Mouse (Mus musculus) testis, adult 2 months (tissue): ENCODE measurements around the gene Slc10a7.

Experiments
- CTCF ChIP-seq: fragments of 200-500 bp; IDR thresholded peaks from 2 replicates; pipeline ENCODE4 v1.5.1; 2012; ENCODE audit warnings: low read depth, mild to moderate bottlenecking, inconsistent platforms, low read length, moderate library complexity; ENCODE audit not compliant: control insufficient read depth, insufficient read depth, insufficient replicate concordance
- POLR2A ChIP-seq: fragments of 200-500 bp; IDR thresholded peaks from 2 replicates; pipeline ENCODE4 v1.6.1; 2012; ENCODE audit warnings: low read depth, mild to moderate bottlenecking, inconsistent platforms, low read length, moderate library complexity; ENCODE audit not compliant: control insufficient read depth

GRCm38 (mm10) chr8:78604426-78604825 lies 95.3 kb downstream of the Slc10a7 start:
- TF ChIP-seq CTCF (no peak), POLR2A (no peak)
